16 mouse cellular contexts compared by ENCODE assay signal in the genomic region with DNA sequence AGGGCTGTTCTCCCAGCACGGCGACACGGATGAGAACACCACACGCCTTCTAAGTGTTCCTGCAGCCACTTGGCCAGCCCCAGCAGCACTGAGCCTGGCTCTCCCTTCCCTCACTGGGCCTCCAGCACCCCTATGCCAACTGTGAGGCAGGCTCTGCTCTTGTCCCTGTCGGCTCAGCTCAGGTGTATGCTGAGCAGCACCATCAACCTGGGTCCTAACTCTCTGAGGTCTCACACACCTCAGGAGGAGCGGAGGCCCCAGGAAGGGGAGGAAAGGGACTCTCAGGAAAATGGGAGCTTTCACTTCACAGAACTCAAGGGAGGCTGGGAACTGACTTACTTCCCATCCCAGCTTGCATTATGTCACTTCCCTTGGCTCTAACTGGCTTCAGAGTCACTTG. TPM values are rescaled to one million over a fixed set of nuclear protein-coding genes. Genes with fewer than 3 reads are reported as not detected.
DNase-seq lines count a peak whose midpoint lies in the region; ATAC-seq and TF ChIP-seq lines count a peak whose summit lies in the region.
"Had no signal": no experiment of that assay in that cellular context is flagged by ENCODE, and none has a peak within 500 bp of the region (broad histone marks: within the 10 kb centered on the region; RNA-seq: fewer than 3 reads in every experiment).

No protein-coding gene starts in this region.

- peak overlapping the region; percentile 90 for H3K27ac ChIP-seq in gastrocnemius, adult 2 months
- no peak overlapping the region for H3K27ac ChIP-seq in intestine, embryonic 16.5 days (ENCODE audit: low read length)
- no peak overlapping the region for H3K27ac ChIP-seq in intestine, postnatal 0 days (ENCODE audit: low read depth, low read length)
- peak overlapping the region; percentile 57; the same call in 1 of the 2 replicates for H3K27ac ChIP-seq in embryonic facial prominence, embryonic 10.5 days (replicated peaks)
- H3K27ac ChIP-seq in limb, embryonic 10.5 days, result peak overlapping the region; percentile 54
- H3K27ac ChIP-seq: layer of hippocampus, adult 2 months; macrophage; neural tube, embryonic 15.5 days had no signal

- peaks cover 8% of the 10 kb centered on the region for H3K4me1 ChIP-seq in intestine, embryonic 16.5 days (ENCODE audit: control insufficient read depth, insufficient read depth, low read length)
- peaks cover 2% of the 10 kb centered on the region; the same call in 1 of the 2 replicates for H3K4me1 ChIP-seq in intestine, postnatal 0 days (replicated peaks; ENCODE audit: control insufficient read depth, insufficient read depth, low read length)
- peaks cover 15% of the 10 kb centered on the region for H3K4me1 ChIP-seq in embryonic facial prominence, embryonic 10.5 days
- peaks cover 17% of the 10 kb centered on the region for H3K4me1 ChIP-seq in limb, embryonic 10.5 days

- DNase-seq in gastrocnemius, adult 2 months, result peak; percentile 51
- DNase-seq in gastrocnemius, adult 18-20 months (ENCODE audit: low spot score), result no peak
- no peak for DNase-seq in embryonic facial prominence, embryonic 10.5 days (ENCODE audit: low spot score)
- DNase-seq in limb, embryonic 10.5 days (ENCODE audit: low spot score), result no peak
- DNase-seq in layer of hippocampus, adult 8-10 months (ENCODE audit: low spot score in 2 of 2), result no peak
- no peak for DNase-seq in spleen, adult 12 weeks (ENCODE audit: low spot score)
- DNase-seq: kidney, adult 2 months; liver, postnatal 0 days; right cerebral cortex, adult 18-20 months; thymus, adult 2 months had no signal

- H3K4me3 ChIP-seq in gastrocnemius, adult 2 months, result peak overlapping the region; percentile 43; the same call in 1 of the 2 replicates
- no peak overlapping the region for H3K4me3 ChIP-seq in intestine, embryonic 16.5 days (ENCODE audit: low read length)
- H3K4me3 ChIP-seq in intestine, postnatal 0 days (ENCODE audit: low read depth, low read length), result no peak overlapping the region
- H3K4me3 ChIP-seq in embryonic facial prominence, embryonic 10.5 days, result no peak overlapping the region
- H3K4me3 ChIP-seq in limb, embryonic 10.5 days, result no peak overlapping the region
- H3K4me3 ChIP-seq: erythroblast, embryonic 14.5 days; layer of hippocampus, adult 2 months; neural tube, embryonic 15.5 days had no signal

- intact Hi-C loops in gastrocnemius, adult 2 months (cut with DNase I), result no loop called here

- TF ChIP-seq CTCF in gastrocnemius, adult 2 months (IDR thresholded peaks at IDR 0.05), result no peak
- TF ChIP-seq CTCF in intestine, postnatal 0 days (IDR thresholded peaks at IDR 0.05; ENCODE audit: low read depth), result no peak

- no peaks in the 10 kb centered on the region for H3K27me3 ChIP-seq in intestine, embryonic 16.5 days (replicated peaks; ENCODE audit: control insufficient read depth, insufficient read depth, low read length)
- no peaks in the 10 kb centered on the region for H3K27me3 ChIP-seq in intestine, postnatal 0 days (replicated peaks; ENCODE audit: control insufficient read depth, insufficient read depth, low read length)
- H3K27me3 ChIP-seq in embryonic facial prominence, embryonic 10.5 days (replicated peaks; ENCODE audit: low read depth, poor library complexity, severe bottlenecking), result no peaks in the 10 kb centered on the region
- H3K27me3 ChIP-seq in limb, embryonic 10.5 days (ENCODE audit: low read depth, poor library complexity, severe bottlenecking), result no peaks in the 10 kb centered on the region
- H3K27me3 ChIP-seq: neural tube, embryonic 15.5 days had no signal

- H3K36me3 ChIP-seq in intestine, embryonic 16.5 days (ENCODE audit: control insufficient read depth, insufficient read depth, low read length), result no peaks in the 10 kb centered on the region
- no peaks in the 10 kb centered on the region for H3K36me3 ChIP-seq in intestine, postnatal 0 days (ENCODE audit: control insufficient read depth, insufficient read depth)
- H3K36me3 ChIP-seq in embryonic facial prominence, embryonic 10.5 days (replicated peaks), result no peaks in the 10 kb centered on the region
- H3K36me3 ChIP-seq in limb, embryonic 10.5 days, result no peaks in the 10 kb centered on the region
- H3K36me3 ChIP-seq: neural tube, embryonic 15.5 days had no signal

- no peak for ATAC-seq in intestine, embryonic 16.5 days
- no peak for ATAC-seq in intestine, postnatal 0 days

- H3K9me3 ChIP-seq in intestine, embryonic 16.5 days (ENCODE audit: control insufficient read depth, low read length), result no peaks in the 10 kb centered on the region
- H3K9me3 ChIP-seq in intestine, postnatal 0 days (ENCODE audit: control insufficient read depth), result no peaks in the 10 kb centered on the region
- no peaks in the 10 kb centered on the region for H3K9me3 ChIP-seq in embryonic facial prominence, embryonic 10.5 days
- H3K9me3 ChIP-seq in limb, embryonic 10.5 days (replicated peaks), result no peaks in the 10 kb centered on the region
- H3K9me3 ChIP-seq: neural tube, embryonic 15.5 days had no signal

- peak overlapping the region; percentile 31; the same call in 1 of the 2 replicates for H3K9ac ChIP-seq in intestine, embryonic 16.5 days (ENCODE audit: low read depth, low read length)
- H3K9ac ChIP-seq in intestine, postnatal 0 days (ENCODE audit: low read depth, low read length), result no peak overlapping the region
- H3K9ac ChIP-seq: liver, postnatal 0 days; neural tube, embryonic 15.5 days had no signal

- H3K4me2 ChIP-seq in intestine, embryonic 16.5 days (ENCODE audit: low read depth, low read length), result no peak overlapping the region
- no peak overlapping the region for H3K4me2 ChIP-seq in intestine, postnatal 0 days (replicated peaks; ENCODE audit: low read depth)
- H3K4me2 ChIP-seq: neural tube, embryonic 15.5 days had no signal

- WGBS in intestine, embryonic 16.5 days, result 78% methylated on average over 6 of the region's 6 CpGs
- 82% methylated on average over 6 of the region's 6 CpGs for WGBS in intestine, postnatal 0 days
- WGBS in embryonic facial prominence, embryonic 10.5 days, result 76% methylated on average over 6 of the region's 6 CpGs
- WGBS in limb, embryonic 10.5 days, result 76% methylated on average over 6 of the region's 6 CpGs

RNA-seq across cellular contexts. Expression of gene Sema4c, which starts 54.2 kb away (rescaled TPM):
- total RNA-seq in gastrocnemius, adult 2 months (2021), result 10 to 100 TPM in 1 of 2 experiments, 1 to 10 TPM in 1; 6.8 to 10.0 TPM
- total RNA-seq in gastrocnemius, adult 18-20 months (2021), result 1 to 10 TPM; 4.7 to 6.8 TPM
- polyA plus RNA-seq in intestine, embryonic 16.5 days (2015; fragmentation: Nextera tagmentation; extraction: Ambion mirVana), result 7.4 and 7.9 TPM in 2 replicates
- 3.5 and 3.9 TPM in 2 replicates for polyA plus RNA-seq in intestine, postnatal 0 days (2015; fragmentation: Nextera tagmentation; extraction: Ambion mirVana)
- 24.9 and 25.9 TPM in 2 replicates for polyA plus RNA-seq in embryonic facial prominence, embryonic 10.5 days (2016; fragmentation: Nextera tagmentation; extraction: Ambion mirVana)
- polyA plus RNA-seq in limb, embryonic 10.5 days (2016; fragmentation: Nextera tagmentation; extraction: Ambion mirVana), result 28.5 and 34.2 TPM in 2 replicates
- total RNA-seq in layer of hippocampus, adult 8-10 months (2022), result 10 to 100 TPM; 13.8 to 18.3 (median 15.1) TPM

Comparison
In these comparisons a context has a peak if more than half of its experiments do, and no peak if none do; other contexts are left out.
1. H3K27ac ChIP-seq: peak in gastrocnemius, adult 2 months (single experiment), embryonic facial prominence, embryonic 10.5 days (single experiment) and limb, embryonic 10.5 days (single experiment); none in intestine, embryonic 16.5 days (single experiment) and intestine, postnatal 0 days (single experiment).